Mouse (Mus musculus): ENCODE measurements at regions not wholly inside any gene's neighbourhood (a gene's known extent, or its start where the extent isn't known, plus 50 kb on each side); places are given as distances from the start of the nearest gene placed in this dataset.

- TF ChIP-seq CTCF (IDR thresholded peaks at IDR 0.05) = no peak
- no peak for TF ChIP-seq EP300 (IDR thresholded peaks at IDR 0.05)
These were observed 210.6 kb downstream of the Tex29 start for GRCm38 (mm10) chr8:12050841-12051240.
